Mouse (Mus musculus) forebrain, embryonic 11.5 days (tissue): Measurements from ENCODE around the gene Golga4. TPM values are rescaled to one million over a fixed set of nuclear protein-coding genes. Genes with fewer than 3 reads are reported as not detected.

Experiments
- ATAC-seq: fragments of 200-750 bp; cut with Nextera tagmentation; replicated peaks from 2 replicates; pipeline ENCODE4 v1.8.0; 2017; ENCODE audit warnings: moderate TSS enrichment; ENCODE audit not compliant: low FRiP score
- DNase-seq: peaks from one replicate; pipeline ENCODE4 v3.0.0-alpha.2; 2017; ENCODE audit warnings: low spot score
- H3K27ac ChIP-seq: fragments of 300-500 bp; sonication (generic); 2 replicates; pipeline ENCODE4 v1.5.1; 2014; ENCODE audit warnings: low read depth, low read length
- H3K27me3 ChIP-seq: fragments of 300-500 bp; sonication (generic); 2 replicates; pipeline ENCODE4 v1.6.1; 2014; ENCODE audit warnings: mild to moderate bottlenecking, low read length, mixed read lengths; ENCODE audit not compliant: control insufficient read depth, insufficient read depth
- H3K36me3 ChIP-seq: fragments of 300-500 bp; sonication (generic); 2 replicates; pipeline ENCODE4 v1.6.1; 2014; ENCODE audit warnings: mild to moderate bottlenecking, low read length, moderate library complexity, mixed read lengths; ENCODE audit not compliant: control insufficient read depth, insufficient read depth
- H3K4me1 ChIP-seq: fragments of 300-500 bp; sonication (generic); replicated peaks from 2 replicates; pipeline ENCODE4 v1.6.1; 2014; ENCODE audit warnings: low read length, mixed read lengths; ENCODE audit not compliant: control insufficient read depth, insufficient read depth
- H3K4me2 ChIP-seq: fragments of 300-500 bp; sonication (generic); 2 replicates; pipeline ENCODE4 v1.6.1; 2014; ENCODE audit warnings: low read depth, mild to moderate bottlenecking, low read length, moderate library complexity, mixed read lengths; ENCODE audit not compliant: severe bottlenecking
- H3K4me3 ChIP-seq: fragments of 300-500 bp; sonication (generic); 2 replicates; pipeline ENCODE4 v1.5.1; 2014; ENCODE audit warnings: low read depth, low read length
- H3K9ac ChIP-seq: fragments of 300-500 bp; sonication (generic); 2 replicates; pipeline ENCODE4 v1.6.1; 2014; ENCODE audit warnings: low read length
- H3K9me3 ChIP-seq: fragments of 300-500 bp; sonication (generic); 2 replicates; pipeline ENCODE4 v1.6.1; 2016; ENCODE audit warnings: low read length, mixed read lengths; ENCODE audit not compliant: control insufficient read depth
- WGBS: fragments of 180-500 bp; shearing (Covaris S2); extraction: QIAGEN DNeasy Blood & Tissue Kit; methylation state at CpG from one replicate; pipeline ENCODE4 v1.1.7; 2014; 5-methylcytosine and 5-hydroxymethylcytosine counted together
- polyA plus RNA-seq: library from polyadenylated mRNA; unstranded; fragments of >200 nt; fragmentation: Nextera tagmentation; extraction: Ambion mirVana; gene quantifications from 2 replicates; pipeline ENCODE4 v1.2.1, GENCODE M21; 2014

Gene Golga4
- polyA plus RNA-seq, 1 experiment from 2014 or later, result 66.8 TPM

- Histone ChIP-seq H3K4me1 (peaks cover 4% of the 10 kb centered on the region; the same call in 1 of the 2 replicates), H3K9me3 (no peaks in the 10 kb centered on the region), H3K4me2 (peak overlapping the region; percentile 93; the same call in 1 of the 2 replicates), H3K9ac (no peak overlapping the region), H3K36me3 (no peaks in the 10 kb centered on the region), H3K27ac (no peak overlapping the region), H3K27me3 (peaks cover 44% of the 10 kb centered on the region), H3K4me3 (peak overlapping the region; percentile 60)
- DNase-seq, result peak; percentile 61
- whole genome bisulfite sequencing, result 31% methylated on average over 16 of the region's 16 CpGs
- ATAC-seq, result no peak
These were observed 101.8 kb downstream of the Golga4 start for GRCm38 (mm10) chr9:118607701-118608401.

- ATAC-seq (no peak), DNase-seq (no peak)
- H3K9ac ChIP-seq, result no peak overlapping the region
- WGBS, result 47% methylated on average over 4 of the region's 4 CpGs
- no peak overlapping the region for H3K4me3 ChIP-seq
- no peaks in the 10 kb centered on the region for H3K9me3 ChIP-seq
- H3K36me3 ChIP-seq, result no peaks in the 10 kb centered on the region
- H3K27me3 ChIP-seq, result peaks cover 44% of the 10 kb centered on the region
- no peak overlapping the region for H3K4me2 ChIP-seq
- H3K27ac ChIP-seq, result no peak overlapping the region
- H3K4me1 ChIP-seq, result peaks cover 4% of the 10 kb centered on the region; the same call in 1 of the 2 replicates
These were observed 102.5 kb downstream of the Golga4 start for GRCm38 (mm10) chr9:118608556-118608955.

GRCm38 (mm10) chr9:118610060-118610459 is 104.0 kb downstream of the Golga4 start:
- H3K4me1 ChIP-seq, result peaks cover 4% of the 10 kb centered on the region; the same call in 1 of the 2 replicates
- DNase-seq, result no peak

GRCm38 (mm10) chr9:118611111-118611541 is 105.1 kb downstream of the Golga4 start:
- Histone ChIP-seq H3K9me3 (no peaks in the 10 kb centered on the region), H3K9ac (no peak overlapping the region), H3K36me3 (no peaks in the 10 kb centered on the region), H3K4me2 (no peak overlapping the region), H3K27ac (no peak overlapping the region), H3K27me3 (peaks cover 38% of the 10 kb centered on the region), H3K4me3 (no peak overlapping the region), H3K4me1 (peaks cover 4% of the 10 kb centered on the region; the same call in 1 of the 2 replicates)
- ATAC-seq (no peak), DNase-seq (no peak)
- 66% methylated on average over 14 of the region's 14 CpGs for WGBS

More at GRCm38 (mm10) chr9:118610060-118610459, 104.0 kb downstream of the Golga4 start:
- WGBS, result 63% methylated on average over 10 of the region's 10 CpGs
- no peak overlapping the region for H3K27ac ChIP-seq
- peaks cover 44% of the 10 kb centered on the region for H3K27me3 ChIP-seq
- H3K9me3 ChIP-seq, result no peaks in the 10 kb centered on the region
- no peak overlapping the region for H3K4me2 ChIP-seq
- H3K36me3 ChIP-seq, result no peaks in the 10 kb centered on the region
- no peak for ATAC-seq
- no peak overlapping the region for H3K4me3 ChIP-seq
- H3K9ac ChIP-seq, result no peak overlapping the region

GRCm38 (mm10) chr9:118611958-118612581 is 106.0 kb downstream of the Golga4 start:
- WGBS, result 67% methylated on average over 20 of the region's 20 CpGs
- Histone ChIP-seq H3K27ac (no peak overlapping the region), H3K36me3 (no peaks in the 10 kb centered on the region), H3K9me3 (no peaks in the 10 kb centered on the region), H3K4me3 (no peak overlapping the region), H3K4me2 (no peak overlapping the region), H3K4me1 (peaks cover 4% of the 10 kb centered on the region; the same call in 1 of the 2 replicates), H3K9ac (no peak overlapping the region), H3K27me3 (peaks cover 38% of the 10 kb centered on the region)
- DNase-seq (no peak), ATAC-seq (no peak)

GRCm38 (mm10) chr9:118617237-118617636 is 111.2 kb downstream of the Golga4 start:
- Histone ChIP-seq H3K27me3 (peaks cover 1% of the 10 kb centered on the region), H3K4me2 (no peak overlapping the region), H3K9ac (no peak overlapping the region), H3K4me1 (0 out of 2 replicates have a peak, but pooled peaks cover 1% of the 10 kb centered on the region), H3K9me3 (no peaks in the 10 kb centered on the region), H3K27ac (no peak overlapping the region), H3K4me3 (no peak overlapping the region), H3K36me3 (no peaks in the 10 kb centered on the region)
- WGBS, result 79% methylated on average over 5 of the region's 5 CpGs
- ATAC-seq (no peak), DNase-seq (no peak)

- no peak overlapping the region for H3K9ac ChIP-seq
- 90% methylated on average over 3 of the region's 3 CpGs for WGBS
- H3K4me2 ChIP-seq, result no peak overlapping the region
- H3K36me3 ChIP-seq, result no peaks in the 10 kb centered on the region
- ATAC-seq (no peak), DNase-seq (no peak)
- H3K27me3 ChIP-seq, result no peaks in the 10 kb centered on the region
- H3K9me3 ChIP-seq, result no peaks in the 10 kb centered on the region
- no peak overlapping the region for H3K27ac ChIP-seq
- 0 out of 2 replicates have a peak, but pooled peaks cover 1% of the 10 kb centered on the region for H3K4me1 ChIP-seq
- no peak overlapping the region for H3K4me3 ChIP-seq
These were observed 112.7 kb downstream of the Golga4 start for GRCm38 (mm10) chr9:118618732-118619250.

GRCm38 (mm10) chr9:118620807-118621206 is 114.7 kb downstream of the Golga4 start:
- Histone ChIP-seq H3K4me1 (peaks cover 1% of the 10 kb centered on the region; the same call in 1 of the 2 replicates), H3K27ac (no peak overlapping the region), H3K36me3 (no peaks in the 10 kb centered on the region), H3K27me3 (no peaks in the 10 kb centered on the region), H3K9me3 (no peaks in the 10 kb centered on the region), H3K4me3 (no peak overlapping the region), H3K4me2 (no peak overlapping the region), H3K9ac (no peak overlapping the region)
- no peak for ATAC-seq
- DNase-seq, result no peak
- WGBS, result 57% methylated on average over 4 of the region's 4 CpGs
